Mouse (Mus musculus): ENCODE data around the gene Rgma.

Rgma gene

DNA sequence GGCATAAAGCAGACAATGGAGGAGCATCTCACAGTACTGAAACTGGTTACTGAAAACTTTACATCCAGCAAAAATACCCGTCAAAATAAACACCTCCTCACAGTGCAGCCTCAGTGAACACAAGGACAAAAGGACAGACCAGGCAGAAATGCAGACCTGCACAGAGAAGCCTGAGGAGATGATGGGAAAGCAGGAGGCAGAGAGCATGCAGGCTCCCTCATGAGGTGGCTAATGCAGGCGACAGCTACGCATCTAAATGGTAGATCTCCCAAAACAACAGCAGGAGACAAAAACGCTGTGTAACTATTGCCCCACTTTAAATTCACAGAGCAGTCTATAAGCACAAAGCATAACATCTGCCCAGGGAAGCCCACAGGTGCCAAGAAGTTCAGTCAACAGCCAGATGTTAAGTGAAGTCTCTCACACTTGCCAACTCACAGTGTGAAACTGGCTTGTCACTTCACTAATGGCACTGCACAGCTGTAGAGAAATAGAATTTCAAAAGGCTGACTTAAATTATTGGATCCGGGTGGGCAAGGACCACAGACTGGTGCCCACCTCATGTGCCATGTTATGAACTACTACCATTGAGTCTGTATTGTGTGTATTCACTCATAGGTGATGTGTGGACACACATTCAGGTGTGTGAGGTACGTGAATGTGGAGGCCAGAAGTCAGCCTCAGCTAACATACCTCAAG lies 58.5 kb downstream of the Rgma start:
- no peak for DNase-seq (ENCODE audit: low spot score in 2 of 2)

GRCm38 (mm10) chr7:73434336-73434677 lies 59.0 kb downstream of the Rgma start:
- DNase-seq (ENCODE audit: low spot score in 2 of 2), result no peak

DNA sequence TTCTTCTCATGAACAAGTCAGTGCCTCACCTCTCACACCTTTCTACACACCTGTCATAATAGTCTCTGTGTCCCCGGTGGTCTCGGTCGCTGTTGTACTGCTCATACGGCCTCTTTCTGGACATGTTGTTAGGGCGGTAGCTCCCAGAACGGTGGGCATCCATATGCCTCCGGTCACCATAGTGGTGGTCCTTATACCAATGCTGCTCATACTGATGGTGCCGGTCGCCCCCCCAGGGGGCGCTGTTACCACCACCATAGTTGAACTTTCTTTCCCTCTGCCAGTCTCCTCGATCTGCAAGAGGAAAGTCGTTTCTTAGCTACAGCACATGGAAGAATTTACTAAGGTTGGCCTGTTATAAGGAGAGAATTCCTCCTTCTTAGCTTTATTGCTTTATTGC lies 60.4 kb downstream of the Rgma start:
- no peak for DNase-seq (ENCODE audit: low spot score in 2 of 2)

- no peak for DNase-seq (ENCODE audit: low spot score in 2 of 2)
Observed at GRCm38 (mm10) chr7:73441802-73442201, 66.5 kb downstream of the Rgma start.

GRCm38 (mm10) chr7:73442246-73442645 lies 66.9 kb downstream of the Rgma start:
- no peak for DNase-seq (ENCODE audit: low spot score in 2 of 2)

DNA sequence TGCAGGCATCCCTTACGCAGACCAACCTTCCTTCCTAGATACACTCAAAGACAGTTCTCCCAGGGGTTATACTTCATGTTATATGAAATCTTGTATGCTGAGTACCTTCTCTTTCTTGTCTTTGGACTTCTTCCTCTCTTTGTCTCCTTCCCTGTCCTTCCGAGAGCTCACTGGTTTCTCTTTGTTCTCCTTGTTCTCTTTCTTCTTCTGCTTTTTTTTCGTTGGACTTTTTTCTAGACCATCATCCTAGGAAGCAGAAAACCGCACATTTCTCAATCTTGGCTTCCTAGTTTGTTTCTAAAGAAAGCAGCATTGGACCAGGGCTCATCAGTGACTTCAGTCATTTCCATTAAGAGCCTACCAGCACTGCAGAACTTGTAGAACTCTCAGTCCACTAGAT lies 76.3 kb downstream of the Rgma start:
- DNase-seq (ENCODE audit: low spot score in 2 of 2), result no peak

- no peak for DNase-seq (ENCODE audit: low spot score in 2 of 2)
Observed at GRCm38 (mm10) chr7:73452187-73452808, 77.0 kb downstream of the Rgma start.

GRCm38 (mm10) chr7:73454113-73454512 lies 78.8 kb downstream of the Rgma start:
- no peak for DNase-seq (ENCODE audit: low spot score in 2 of 2)

DNA sequence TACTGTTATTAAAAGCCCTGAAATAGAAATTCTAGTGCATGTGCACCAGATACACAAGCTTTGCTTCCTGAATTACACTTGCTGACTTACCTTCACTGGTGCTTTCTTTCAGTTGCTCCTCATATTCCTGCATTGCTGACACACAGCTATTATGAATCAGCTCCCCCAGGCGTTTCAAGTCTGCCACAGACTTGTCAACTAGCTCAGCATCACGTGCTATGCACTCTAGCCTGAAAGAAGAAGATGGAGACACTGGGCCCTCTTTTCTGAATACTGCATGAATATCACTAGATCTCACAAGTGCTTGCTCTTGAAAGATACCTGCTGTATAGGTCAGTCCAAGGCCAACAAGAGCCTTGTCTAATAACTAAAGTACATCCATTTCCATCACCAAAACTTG lies 88.2 kb downstream of the Rgma start:
- DNase-seq (ENCODE audit: low spot score in 2 of 2), result no peak

- no peak for DNase-seq (ENCODE audit: low spot score in 2 of 2)
Observed at GRCm38 (mm10) chr7:73467741-73468140, 92.4 kb downstream of the Rgma start.

All from right cerebral cortex, postnatal 36 days (tissue).